Mouse (Mus musculus) ZHBTc4 (cell line): ENCODE results near the gene Ly6g6e.

Source experiments
- DNase-seq: peaks from one replicate; pipeline ENCODE4 v3.0.0-alpha.2; 2011; ENCODE audit warnings: low read depth, low spot score

The Ly6g6e gene

DNA sequence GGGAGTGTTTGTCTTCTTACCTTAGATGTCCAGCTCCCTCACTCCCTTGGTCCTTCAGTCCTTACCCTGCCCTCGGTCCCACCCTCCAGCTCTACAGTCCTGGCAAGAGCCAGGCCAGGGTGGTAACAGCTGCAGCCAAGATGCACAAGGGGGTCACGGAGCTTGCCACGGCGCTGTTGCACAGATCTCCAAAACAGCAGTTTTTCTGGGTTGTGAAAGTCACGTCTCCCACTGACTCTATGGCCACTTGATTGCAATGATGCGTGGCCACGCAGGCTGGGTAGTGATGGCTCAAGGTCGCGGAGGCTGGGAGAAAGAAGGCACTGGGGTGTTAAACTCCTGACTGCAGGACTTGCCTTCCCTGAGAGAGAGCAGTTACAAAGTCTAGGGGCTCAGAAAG lies 5.2 kb upstream of the Ly6g6e start:
- DNase-seq, result no peak

DNA sequence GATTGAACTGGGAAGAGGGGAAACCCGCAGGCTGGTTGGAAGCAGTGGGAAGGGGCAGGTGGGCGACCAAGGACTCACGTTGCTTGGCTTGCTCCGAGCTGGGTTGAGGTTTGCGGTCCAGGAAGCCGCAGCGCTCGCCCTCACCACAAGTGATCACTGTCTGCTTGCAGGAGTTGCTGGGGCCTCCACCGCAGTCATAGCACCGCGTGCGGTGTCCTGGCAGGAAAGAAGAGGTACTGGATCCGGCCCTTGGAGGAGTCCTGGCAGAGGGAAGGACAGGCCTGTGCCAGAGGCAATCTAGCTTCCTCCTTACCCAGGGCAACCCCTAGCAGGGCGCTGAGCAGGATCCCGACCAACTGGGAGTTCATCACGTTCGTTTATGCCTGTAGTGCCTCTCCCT lies 2.6 kb upstream of the Ly6g6e start:
- no peak for DNase-seq

DNA sequence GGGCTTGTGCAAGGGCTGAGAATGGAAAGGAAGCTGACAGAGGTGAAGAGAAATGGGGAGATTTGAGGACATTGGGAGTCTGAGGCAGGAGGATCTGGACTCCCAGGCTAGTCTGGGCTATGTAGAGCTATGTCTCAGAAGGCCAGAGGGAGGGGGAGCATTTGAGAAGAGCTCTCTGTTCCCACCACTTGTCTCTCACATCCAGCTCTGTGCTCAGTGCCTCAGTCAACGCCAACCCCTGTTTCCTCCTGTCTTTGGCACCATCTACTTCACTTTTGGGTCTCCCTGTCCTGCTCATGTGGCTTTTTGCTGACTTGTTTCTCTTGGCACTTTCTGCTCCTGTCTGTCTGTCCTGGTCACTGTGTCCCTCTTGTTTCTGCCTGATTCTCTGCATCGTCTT lies 583 bp downstream of the Ly6g6e start:
- no peak for DNase-seq

DNA sequence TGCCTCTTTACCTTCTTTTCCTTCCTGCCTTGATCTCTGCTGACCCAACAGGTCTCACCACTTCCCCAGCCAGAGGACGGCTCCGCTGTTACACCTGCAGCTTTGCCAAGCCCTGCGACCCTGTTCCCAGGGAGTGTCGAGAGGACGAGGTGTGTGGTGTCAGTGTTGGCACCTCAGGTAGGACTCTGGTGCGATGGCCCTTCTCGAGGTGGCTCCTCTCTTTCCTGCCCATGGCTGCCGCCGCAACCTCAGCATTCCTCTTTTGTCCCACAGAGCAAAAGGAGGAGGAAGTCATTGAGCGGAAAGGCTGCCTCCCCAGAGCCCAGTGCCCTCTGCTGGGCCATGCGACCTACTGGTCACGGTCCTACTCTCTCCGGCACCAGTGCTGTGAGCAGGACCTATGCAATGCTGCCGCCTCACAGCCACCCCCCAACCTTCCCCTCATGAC lies 1.1 kb downstream of the Ly6g6e start, which contains the start of gene Ly6g6d:
Gene Ly6g6d (minus strand): TSS at position 280 of the 448 bp plus-strand sequence.
- DNase-seq, result no peak

DNA sequence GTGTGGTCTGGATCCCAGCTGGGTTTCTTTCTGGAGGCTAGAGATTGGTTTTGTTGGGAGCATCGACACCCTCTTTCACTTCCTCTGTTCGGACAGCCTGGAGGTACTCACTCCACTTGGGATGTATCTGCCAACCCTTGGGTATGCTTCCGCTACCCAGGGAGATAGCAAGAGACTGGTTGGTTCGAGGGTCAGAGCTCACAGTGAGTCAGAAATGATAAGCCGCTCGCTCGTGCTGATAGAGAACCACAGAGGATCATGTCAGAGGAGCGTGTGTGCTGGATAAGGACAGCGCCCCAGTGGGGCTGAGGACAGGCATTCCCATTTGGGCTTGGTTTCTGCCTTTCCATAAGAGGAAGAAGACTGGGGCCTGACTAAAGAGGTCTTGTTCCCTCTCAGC lies 3.1 kb downstream of the Ly6g6e start:
- DNase-seq, result peak; percentile 28

DNA sequence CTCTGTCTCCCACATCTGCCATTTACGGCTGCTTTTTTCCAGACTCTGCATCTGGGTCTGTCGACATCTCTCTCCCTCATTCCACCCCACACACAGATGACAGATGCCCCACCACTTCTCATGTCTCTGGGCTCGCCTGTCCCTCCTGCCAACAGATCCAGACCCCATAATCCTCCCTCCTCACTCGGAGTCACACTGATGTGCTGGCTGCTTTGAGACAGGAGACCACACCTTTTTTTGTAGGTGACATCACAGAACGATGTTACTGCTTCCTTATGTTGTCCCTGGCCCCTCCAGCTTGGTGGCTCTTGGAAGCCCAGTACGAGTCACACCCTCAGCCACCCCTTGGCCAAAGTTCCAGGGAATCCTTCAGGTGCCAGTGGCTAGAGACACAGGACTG lies 3.5 kb downstream of the Ly6g6e start:
- DNase-seq, result no peak

DNA sequence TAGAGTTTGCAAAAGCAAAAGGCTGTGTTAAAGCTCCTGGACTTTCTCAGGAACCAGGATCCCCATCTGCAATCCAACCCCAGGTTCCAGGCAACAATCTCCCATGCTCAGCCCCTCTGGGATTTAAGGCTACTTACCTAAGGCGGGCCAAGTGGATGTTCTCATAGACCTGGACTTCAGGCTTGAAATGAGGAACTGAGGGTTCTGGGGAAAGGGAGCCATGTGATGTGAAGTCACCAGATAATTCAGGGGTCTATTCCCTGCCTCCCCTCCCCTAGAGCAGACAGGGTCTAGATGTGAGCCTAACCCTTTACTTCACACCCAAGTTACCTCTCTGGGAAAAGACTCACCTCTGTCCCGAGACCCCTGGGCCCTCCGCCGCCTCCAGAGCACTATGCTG lies 4.0 kb downstream of the Ly6g6e start:
- no peak for DNase-seq

DNA sequence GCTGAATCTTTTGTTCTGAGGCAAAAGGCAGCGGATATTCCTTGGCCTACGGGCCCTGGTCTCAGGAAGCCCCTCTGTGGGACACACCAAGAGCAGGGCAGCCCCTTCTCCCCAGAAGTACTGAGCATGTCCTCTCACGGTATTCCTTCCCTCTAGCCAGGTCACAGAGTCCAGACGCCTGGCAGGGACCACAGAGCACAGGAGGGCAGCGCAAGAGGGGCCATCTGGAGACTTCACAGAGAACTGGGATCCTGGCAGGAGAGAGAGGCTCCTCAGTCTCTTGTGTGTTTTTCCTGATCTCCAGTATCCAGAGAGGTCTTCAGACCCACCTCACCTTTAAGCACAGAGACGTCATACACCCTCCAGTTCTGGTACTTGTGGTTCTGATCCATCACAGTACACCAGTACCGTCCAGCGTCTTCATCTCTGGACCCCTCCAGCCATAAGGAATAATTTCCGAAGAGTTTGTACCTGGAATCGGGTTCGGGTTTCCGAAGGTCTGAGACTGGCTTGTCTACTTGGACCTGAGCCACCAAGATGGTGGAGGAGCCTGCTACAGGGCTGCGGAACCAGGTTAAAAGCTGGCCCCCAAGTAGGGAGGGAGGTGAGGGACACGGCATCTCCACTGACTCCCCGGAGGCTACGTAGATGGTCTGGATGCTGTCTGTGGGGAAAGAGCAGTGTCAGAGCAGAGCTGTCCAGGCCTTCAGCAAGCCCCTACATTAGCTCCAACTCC lies 6.3 kb downstream of the Ly6g6e start:
- DNase-seq, result no peak

DNA sequence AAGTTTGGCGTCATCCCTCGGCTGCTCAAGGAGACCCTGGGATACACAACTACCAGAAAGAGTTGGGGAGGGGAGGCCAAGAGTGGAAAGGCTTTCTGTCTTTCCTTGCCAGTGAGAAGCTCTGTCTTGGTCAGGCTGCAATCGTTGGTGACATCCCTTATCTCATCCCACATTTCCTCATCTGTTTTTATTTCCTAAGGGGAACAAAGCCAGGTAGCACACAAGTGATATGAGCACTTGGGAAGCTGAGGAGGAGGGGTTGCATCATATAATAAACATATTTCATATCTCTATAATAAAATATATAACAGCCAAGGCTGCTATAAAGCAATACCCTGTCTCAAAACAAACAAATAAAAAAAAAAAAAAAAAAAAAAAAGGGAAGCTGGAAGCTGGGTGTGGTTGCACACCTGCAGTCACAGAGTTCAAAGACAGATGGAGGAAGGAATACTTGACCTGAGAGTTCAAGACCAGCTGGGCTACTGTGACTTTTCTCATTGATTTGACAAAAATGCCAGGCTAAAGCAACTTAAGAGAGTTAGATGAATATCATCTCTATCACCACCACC lies 7.3 kb downstream of the Ly6g6e start:
- no peak for DNase-seq

DNA sequence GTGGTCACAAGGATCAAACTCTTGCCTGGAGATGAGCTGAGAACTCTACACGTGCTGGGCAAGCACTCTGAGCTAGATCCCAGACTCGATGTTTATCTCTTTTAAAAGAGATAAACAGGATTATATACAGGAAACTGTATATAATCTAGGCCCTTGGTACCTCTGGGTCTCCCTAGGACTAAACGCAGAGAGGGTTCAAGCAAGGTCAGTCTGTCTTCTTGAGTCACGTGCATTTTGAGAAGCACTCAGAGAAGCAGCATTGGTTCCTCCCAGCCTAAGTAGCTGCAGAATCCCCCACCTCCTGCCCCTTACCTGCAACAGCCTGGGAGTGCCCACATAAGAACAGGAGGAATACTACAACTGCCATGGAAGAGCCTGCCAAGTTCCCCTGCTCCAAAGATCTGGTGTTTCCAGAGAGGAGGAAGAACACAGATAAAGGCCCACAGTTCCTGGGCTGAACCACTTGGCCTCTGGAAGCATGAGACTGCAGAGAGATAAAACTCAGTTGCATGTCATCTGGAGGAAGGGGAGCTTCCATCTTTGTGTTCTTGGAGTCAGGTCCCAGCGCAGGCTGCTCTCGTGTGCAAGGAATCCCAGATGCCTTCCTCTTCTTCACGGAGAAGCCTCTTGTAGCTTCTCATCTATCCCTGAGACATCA lies 8.6 kb downstream of the Ly6g6e start, which contains the start of gene Ly6g6f:
Gene Ly6g6f (minus strand): TSS at position 403 of the 658 bp plus-strand sequence.
- no peak for DNase-seq

DNA sequence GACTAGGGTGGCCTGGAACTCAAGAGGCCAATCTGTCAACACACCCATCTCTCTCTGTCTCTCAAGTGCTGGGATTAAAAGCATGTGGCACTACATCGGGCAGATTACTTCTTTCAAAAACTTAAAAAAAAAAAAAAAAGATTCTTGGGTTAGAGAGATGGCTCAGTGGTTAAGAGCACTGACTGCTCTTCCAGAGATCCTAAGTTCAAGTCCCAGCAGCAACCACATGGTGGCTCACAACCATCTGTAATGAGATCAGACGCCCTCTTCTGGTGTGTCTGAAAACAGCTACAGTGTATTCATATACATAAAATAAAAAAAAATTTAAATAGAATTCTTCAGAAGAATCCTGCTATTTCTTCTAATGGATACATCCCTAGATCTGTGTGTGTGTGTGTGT lies 11.4 kb downstream of the Ly6g6e start:
- DNase-seq, result peak; percentile 51

DNA sequence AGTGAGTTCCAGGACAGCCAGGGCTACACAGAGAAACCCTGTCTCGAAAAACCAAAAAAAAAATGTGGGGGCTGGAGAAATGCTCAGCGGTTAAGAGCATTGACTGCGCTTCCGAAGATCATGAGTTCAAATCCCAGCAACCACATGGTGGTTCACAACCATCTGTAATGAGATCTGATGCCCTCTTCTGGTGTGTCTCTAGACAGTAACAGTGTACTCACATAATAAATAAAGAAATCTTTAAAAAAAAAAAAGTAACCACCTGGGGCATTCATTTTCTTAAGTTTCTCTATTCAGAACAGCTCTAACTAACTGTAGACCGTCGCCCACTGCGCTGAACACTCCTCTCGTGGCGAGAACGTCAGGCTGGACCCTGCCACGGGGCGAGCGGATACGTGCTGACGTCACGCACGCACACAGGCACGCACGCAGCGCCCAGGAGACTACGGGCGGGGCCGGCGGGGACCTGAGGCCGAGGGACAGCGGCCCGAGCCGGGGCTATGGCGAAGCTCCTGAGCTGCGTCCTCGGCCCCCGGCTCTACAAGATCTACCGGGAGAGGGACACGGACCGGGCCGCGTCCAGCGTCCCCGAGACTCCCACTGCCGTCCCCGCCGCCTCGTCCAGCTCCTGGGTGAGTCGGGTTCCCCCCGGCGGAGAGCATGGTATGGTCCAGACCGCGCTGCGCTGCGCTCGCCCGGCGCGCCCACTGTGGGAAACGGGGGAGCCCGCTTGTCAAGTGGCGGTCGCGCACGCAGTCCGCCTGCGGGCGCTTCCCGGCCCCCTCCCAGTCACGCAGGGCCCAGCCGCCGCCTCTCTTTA lies 12.3 kb downstream of the Ly6g6e start, which contains the start of gene Abhd16a:
Gene Abhd16a (plus strand): TSS at position 439 of the 820 bp plus-strand sequence.
- peak; percentile 97 for DNase-seq

DNA sequence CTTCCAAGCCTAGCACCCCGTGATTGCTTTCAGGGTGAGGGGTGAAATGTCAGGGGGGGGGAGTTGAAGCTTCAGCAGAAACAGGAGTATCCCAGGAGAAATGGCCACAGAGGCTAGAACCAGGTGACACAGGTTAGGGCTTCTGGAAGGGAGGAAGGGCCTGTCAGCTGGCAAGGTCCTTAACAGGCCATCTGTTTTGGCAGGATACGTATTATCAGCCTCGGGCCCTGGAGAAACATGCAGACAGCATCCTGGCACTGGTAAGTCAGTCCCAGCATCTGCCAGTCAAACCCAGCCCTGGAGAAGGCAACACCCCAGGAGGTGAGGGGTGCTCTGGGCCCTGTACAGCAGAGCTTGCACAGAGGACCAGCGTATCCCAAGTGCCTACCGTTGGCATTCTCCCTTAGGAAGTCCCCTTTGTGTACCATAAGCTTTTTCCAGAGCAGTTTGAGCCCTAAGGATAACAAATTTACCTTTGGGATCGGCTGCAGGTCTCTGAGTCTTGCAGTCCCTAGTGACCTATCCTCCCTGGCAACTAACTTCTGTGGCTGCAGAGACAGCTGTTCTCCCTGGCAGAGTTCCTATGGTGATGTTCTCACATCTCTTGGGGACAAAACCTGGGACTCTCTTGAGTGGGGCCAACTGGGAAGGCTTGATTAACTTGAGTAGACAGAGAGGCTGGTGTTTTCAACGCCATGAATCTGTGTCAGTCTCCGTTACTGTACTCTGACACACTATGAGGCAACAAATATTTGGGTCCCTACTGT lies 13.6 kb downstream of the Ly6g6e start:
- no peak for DNase-seq

DNA sequence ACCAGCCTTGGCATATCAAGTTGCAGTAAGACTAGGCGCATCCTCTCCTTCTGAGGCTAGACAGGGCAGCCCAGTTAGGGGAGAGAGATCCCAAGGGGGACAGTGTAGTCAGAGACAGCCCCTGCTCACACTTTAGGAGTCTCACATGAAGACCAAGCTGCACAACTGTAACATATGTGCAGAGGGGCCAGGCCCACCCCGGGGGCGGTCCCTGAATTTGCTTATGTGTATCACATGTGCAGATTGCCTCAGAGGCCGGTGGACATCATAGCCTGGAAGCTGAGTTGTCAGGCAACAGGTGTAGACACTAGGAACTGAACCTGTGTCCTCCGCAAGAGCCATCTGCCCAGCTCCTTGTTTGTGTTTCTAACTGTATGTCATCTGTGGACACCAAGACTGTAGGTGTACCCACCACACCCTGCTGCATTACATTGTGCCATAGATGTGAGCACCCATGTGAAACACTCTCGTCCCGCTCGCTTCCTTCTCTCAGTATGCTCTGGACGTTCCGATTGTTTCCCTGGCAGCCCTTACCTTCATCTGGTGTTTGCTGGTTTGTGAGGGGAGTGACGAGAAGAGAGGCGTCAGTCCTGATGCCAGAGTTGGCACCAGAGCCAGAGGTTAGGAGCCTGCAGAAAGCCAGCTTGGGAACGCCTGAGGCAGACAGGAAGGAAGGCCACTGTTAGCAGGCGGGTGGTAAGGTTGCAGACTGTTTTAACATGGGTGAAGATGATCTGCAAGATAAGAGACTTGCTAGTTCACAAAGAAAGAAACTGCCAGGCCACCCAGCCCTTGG lies 15.9 kb downstream of the Ly6g6e start:
- DNase-seq, result no peak

DNA sequence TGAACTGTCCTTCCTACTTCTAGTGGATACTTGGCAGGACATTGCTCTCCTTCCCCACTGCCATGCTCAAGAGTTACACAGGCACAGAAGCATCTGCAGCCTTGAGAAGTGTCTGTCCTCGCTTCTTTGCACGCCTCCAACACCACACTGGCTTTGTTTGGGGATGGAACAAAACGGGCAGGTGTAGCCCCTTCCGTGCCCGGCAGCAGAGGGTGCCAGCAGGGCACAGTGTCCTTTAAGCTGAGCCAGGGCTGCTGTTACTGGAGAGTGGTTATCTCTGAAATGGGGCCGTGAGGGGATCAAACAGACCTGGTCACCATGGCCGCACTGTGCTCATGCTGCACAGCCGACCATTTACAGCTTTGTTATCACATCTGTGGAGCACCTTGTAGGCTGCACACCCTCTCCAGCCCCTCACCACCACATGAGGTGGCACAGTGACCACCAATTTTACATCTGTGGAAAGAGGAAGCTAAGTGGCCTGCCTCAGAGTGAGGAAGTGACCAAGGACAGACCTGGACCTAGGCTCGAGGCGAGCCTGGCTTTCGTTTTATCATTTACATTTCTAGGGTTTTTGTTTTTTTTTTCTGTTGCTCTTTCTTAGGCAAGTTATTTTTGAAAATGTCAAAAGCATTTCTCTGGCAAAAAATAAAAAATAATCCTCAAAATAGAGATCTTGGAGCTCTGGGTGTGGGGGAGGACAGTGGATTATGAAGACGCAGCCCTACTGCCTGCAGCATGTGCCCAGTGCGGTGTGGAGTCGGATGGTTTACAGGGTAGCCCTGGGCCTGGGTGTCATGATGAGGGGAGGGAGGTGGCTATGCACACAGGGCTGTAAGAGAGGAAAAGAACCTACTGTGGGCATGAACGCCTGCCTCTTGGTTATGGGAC lies 18.0 kb downstream of the Ly6g6e start:
- no peak for DNase-seq

DNA sequence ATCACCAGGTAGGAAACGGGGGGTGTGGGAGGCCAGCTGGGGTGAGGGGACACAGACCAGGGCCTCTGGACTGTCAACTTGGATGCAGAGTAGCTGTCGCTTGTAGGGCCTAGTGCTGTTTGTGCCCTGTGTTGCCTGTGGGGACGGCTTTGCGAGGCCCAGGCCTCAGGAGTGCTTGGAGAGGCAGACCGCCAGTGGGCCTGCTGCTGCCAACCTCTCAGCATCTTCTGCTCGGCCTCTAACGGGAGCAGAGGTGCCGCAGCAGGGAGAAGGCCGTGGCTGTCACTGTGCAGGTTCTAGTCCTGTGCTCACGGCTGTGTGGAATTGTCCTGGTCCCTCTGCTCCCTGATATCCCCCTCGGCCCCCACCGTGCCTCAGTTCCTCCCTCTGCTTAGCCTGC lies 19.9 kb downstream of the Ly6g6e start:
- no peak for DNase-seq

DNA sequence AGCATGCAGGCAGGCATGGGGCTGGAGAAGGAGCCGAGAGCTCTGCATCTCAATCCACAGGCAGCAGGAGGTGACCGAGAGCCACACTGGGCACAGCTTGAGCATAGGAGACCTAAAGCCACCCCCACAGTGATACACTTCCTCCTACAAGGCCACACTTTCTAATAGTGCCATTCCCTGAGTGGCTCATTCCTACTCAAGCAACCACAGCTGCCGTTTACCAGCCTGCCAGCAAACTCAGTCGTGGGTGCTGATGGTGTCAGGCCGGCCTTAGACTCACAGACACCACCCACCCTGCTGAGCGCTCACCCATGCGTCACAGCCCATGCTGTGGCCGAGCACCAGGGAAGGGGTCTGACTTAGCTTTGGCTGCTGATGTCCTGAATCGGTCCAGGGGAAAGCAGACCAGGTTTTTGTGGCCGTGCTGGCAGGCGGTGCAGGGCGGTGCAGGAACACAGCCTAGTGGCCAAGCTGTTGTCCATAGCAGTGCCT lies 20.5 kb downstream of the Ly6g6e start:
- peak; percentile 23 for DNase-seq

DNA sequence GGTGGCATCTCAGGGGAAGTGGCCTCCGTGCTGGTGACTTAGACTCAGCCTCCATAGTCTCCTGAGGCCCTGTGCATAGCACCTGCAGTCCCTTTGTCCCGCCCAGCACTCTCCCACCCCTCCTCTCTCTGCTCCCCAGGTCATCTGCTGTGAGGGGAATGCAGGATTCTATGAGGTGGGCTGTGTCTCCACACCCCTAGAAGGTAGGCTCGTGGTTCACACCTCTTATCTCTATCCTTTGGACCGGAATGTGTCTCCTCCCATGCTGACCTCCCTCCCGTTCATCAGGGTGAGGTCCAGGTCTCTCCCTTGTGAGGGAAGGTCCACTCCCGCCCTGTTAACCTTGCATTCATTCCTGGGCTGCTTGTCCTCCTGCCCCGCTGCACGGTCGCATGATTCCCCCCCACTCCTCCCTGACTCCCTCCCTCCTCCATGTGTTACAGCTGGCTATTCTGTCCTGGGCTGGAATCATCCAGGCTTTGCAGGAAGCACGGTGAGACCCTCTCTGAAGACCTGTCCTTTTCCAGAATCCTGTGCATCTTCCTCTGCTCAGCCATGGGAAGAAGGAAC lies 23.6 kb downstream of the Ly6g6e start:
- DNase-seq, result no peak

DNA sequence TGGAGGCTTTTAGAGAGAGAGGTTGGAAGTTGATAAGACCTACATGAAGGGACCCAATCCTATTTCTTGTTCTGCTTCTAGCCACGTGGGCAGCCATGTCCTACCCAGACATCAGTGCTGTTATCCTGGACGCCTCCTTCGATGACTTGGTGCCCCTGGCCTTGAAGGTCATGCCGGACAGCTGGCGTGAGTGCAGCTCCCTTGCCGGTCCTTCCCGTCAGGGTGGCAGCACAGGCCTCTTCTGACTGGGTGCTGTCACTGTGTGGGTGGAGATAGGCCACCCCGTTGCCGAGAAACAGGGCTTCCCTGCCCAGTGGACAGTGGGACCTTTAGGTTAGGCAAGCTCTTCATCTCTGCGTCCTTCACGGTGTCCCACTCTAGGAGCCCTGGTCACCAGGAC lies 24.5 kb downstream of the Ly6g6e start:
- DNase-seq, result no peak
